Mouse (Mus musculus) heart, adult 18-20 months (tissue): ENCODE results near the gene Caprin2. TPM values are rescaled to one million over a fixed set of nuclear protein-coding genes. Genes with fewer than 3 reads are reported as not detected.

ENCODE experiments used
- DNase-seq, 2 experiments: peaks; one replicate each; pipeline ENCODE4 v3.0.0; 2021 to 2022; ENCODE audit warnings: mixed read lengths in 1 of 2
- total RNA-seq, 2 experiments: library from RNA; stranded (reverse); gene quantifications; 2 replicates each; pipeline ENCODE4 v1.2.3; 2021

The Caprin2 gene
- total RNA-seq, 2 experiments from 2014 or later = 3.5 to 5.2 TPM

- no peak for DNase-seq
Observed at GRCm38 (mm10) chr6:148838460-148838859, 57.6 kb downstream of the Caprin2 start.

- no peak for DNase-seq
Observed at GRCm38 (mm10) chr6:148831728-148832121, 64.3 kb downstream of the Caprin2 start.

- DNase-seq = peak; percentile 91 to 97
Observed at GRCm38 (mm10) chr6:148830748-148831727, 65.0 kb downstream of the Caprin2 start, which contains the start of gene Ipo8. Ipo8 (minus strand) TSS chr6:148831467.

- DNase-seq = no peak
Observed at GRCm38 (mm10) chr6:148830355-148830747, 65.7 kb downstream of the Caprin2 start.

GRCm38 (mm10) chr6:148826119-148826518 is 69.9 kb downstream of the Caprin2 start:
- no peak for DNase-seq

- DNase-seq = no peak
Observed at GRCm38 (mm10) chr6:148818624-148819343, 77.3 kb downstream of the Caprin2 start.

GRCm38 (mm10) chr6:148816751-148817150 is 79.3 kb downstream of the Caprin2 start:
- DNase-seq = no peak

GRCm38 (mm10) chr6:148811117-148811516 is 84.9 kb downstream of the Caprin2 start:
- DNase-seq = no peak

- no peak for DNase-seq
Observed at GRCm38 (mm10) chr6:148799773-148800172, 96.3 kb downstream of the Caprin2 start.

GRCm38 (mm10) chr6:148795145-148795544 is 100.9 kb downstream of the Caprin2 start:
- DNase-seq = no peak

Other genes starting within 250 kb of the Caprin2 start
- 10 to 100 TPM; 24.9 to 27.3 TPM for gene Ipo8, start 64.8 kb downstream of the Caprin2 start, total RNA-seq
- 1 to 10 TPM; 3.3 to 4.6 TPM for gene Sinhcaf, start 50.2 kb upstream of the Caprin2 start, total RNA-seq
- 10 to 100 TPM; 15.9 to 16.1 TPM for gene Dennd5b, start 205.4 kb upstream of the Caprin2 start, total RNA-seq
- gene Gm10203, start 233.9 kb upstream of the Caprin2 start, total RNA-seq = not detected
- gene Etfbkmt, start 243.6 kb upstream of the Caprin2 start, total RNA-seq = 10 to 100 TPM; 21.6 to 27.4 TPM